Mouse (Mus musculus) heart, adult 2 months (tissue): ENCODE results near the gene Ube2f. TPM values are rescaled to one million over a fixed set of nuclear protein-coding genes. Genes with fewer than 3 reads are reported as not detected.

Source experiments
- DNase-seq, 2 experiments: peaks; one replicate each; pipeline ENCODE4 v3.0.0; 2021
- H3K27ac ChIP-seq: fragments of 200-600 bp; 2 replicates; pipeline ENCODE4 v1.8.1; 2022
- H3K27me3 ChIP-seq: fragments of 200-500 bp; 2 replicates; pipeline ENCODE4 v1.6.1; 2012; ENCODE audit warnings: mild to moderate bottlenecking, low read length, inconsistent platforms, mixed read lengths; ENCODE audit not compliant: control insufficient read depth, insufficient read depth
- H3K36me3 ChIP-seq: fragments of 200-500 bp; 2 replicates; pipeline ENCODE4 v1.6.1; 2012; ENCODE audit warnings: low read length, inconsistent platforms; ENCODE audit not compliant: control insufficient read depth, insufficient read depth
- H3K4me1 ChIP-seq: fragments of 200-500 bp; 2 replicates; pipeline ENCODE4 v1.6.1; 2011; ENCODE audit warnings: low read length; ENCODE audit not compliant: control insufficient read depth, insufficient read depth
- H3K4me3 ChIP-seq: fragments of 200-600 bp; 2 replicates; pipeline ENCODE4 v1.8.1; 2022
- H3K79me2 ChIP-seq: fragments of 200-500 bp; replicated peaks from 2 replicates; pipeline ENCODE4 v1.6.1; 2012; ENCODE audit warnings: mild to moderate bottlenecking, inconsistent platforms, low read length, moderate library complexity, mixed read lengths; ENCODE audit not compliant: control insufficient read depth, insufficient read depth
- H3K9ac ChIP-seq: fragments of 200-500 bp; 2 replicates; pipeline ENCODE4 v1.6.1; 2012; ENCODE audit warnings: low read depth, mild to moderate bottlenecking, control low read depth, inconsistent platforms, low read length, mixed read lengths
- CTCF ChIP-seq: fragments of 200-600 bp; IDR thresholded peaks from 2 replicates; pipeline ENCODE4 v1.8.1; 2022; ENCODE audit warnings: antibody characterized with exemption, mild to moderate bottlenecking, moderate library complexity
- EP300 ChIP-seq: fragments of 200-500 bp; IDR thresholded peaks from 2 replicates; pipeline ENCODE4 v1.6.1; 2011; ENCODE audit warnings: low read depth, low read length, control low read depth; ENCODE audit not compliant: insufficient read depth
- POLR2A ChIP-seq: fragments of 200-500 bp; IDR thresholded peaks from 2 replicates; pipeline ENCODE4 v1.6.1; 2011; ENCODE audit warnings: mild to moderate bottlenecking, low read depth, low read length, control low read depth; ENCODE audit not compliant: insufficient read depth
- WGBS: fragments of 180-500 bp; shearing (Covaris S2); methylation state at CpG from one replicate; pipeline ENCODE4 v1.1.7; 2018; 5-methylcytosine and 5-hydroxymethylcytosine counted together
- intact Hi-C: fragments of 180-260 bp; cut with DNase I; formaldehyde crosslinking; loops from one replicate; pipeline ENCODE4 v1.15.1; 2025
- polyA plus RNA-seq: library from polyadenylated mRNA; depleted of rRNA; stranded (reverse); fragments of >200 nt; gene quantifications from 2 replicates; pipeline ENCODE4 v1.2.3, GENCODE M21; 2012
- total RNA-seq, 2 experiments: library from RNA; stranded (reverse); gene quantifications; 2 replicates each; pipeline ENCODE4 v1.2.3; 2021

The Ube2f gene
- total and polyA plus RNA-seq, 3 experiments: 39.4 to 48.1 (median 43.1) TPM

DNA sequence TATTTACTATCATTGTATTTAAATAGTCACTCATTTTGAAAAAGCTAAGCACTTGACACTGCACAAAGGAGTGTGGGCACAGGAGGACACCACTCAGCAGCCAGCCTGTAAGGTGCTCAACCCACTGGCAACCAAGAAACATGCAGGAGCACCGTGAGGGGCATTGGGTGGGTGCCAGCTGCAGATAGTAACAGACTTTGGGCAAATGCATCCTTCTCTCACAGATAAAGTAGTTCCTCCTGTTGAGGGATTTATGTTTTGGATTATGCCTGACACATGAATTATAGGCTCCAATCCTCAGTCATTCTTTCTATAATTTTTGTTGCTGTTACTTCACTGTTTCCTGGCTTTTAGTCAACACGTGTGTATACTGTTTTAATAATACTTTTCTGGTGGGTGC is 27.4 kb downstream of the Ube2f start:
- 83% methylated on average over 2 of the region's 2 CpGs for WGBS
- no peak for DNase-seq

DNA sequence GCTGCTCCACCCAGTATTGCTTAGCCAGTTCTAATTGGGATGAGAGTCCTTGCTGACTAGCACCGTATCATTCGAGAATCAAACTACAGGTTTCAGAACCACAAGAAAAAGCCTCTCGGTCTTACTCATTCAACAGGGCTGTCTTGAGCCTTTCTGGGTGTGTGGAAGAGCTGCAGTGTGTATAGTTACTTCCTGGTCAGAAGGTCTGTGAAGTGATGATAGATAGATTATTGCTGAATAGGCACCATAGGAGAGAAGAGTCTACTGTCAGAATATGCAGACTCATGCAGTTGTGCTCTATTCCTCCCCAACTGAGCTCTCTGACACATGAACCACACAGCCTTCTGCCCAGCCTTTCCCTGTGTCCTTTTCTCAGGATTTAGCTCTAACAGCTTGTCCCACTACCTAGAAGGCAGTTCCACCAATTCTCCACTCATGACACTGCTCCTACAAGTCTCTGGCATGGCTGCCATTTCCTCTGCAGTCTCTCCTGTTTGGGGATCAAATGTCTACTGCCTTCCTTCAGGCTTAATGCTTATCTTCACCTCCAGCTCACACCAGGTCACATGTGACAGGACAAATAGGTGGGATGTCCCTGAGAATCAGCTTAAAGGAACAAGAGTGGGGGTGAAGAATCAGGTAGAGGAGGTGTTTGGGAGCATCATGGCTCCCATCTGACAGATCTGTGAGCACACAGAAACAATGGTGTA is 28.5 kb downstream of the Ube2f start:
- H3K4me3 ChIP-seq: no peak overlapping the region
- H3K79me2 ChIP-seq: no peaks in the 10 kb centered on the region
- H3K4me1 ChIP-seq: no peaks in the 10 kb centered on the region
- H3K36me3 ChIP-seq: no peaks in the 10 kb centered on the region
- no peak overlapping the region for H3K27ac ChIP-seq
- no peak for TF ChIP-seq EP300
- TF ChIP-seq POLR2A: no peak
- no peak for TF ChIP-seq CTCF
- no peak overlapping the region for H3K9ac ChIP-seq
- intact Hi-C loops: no loop called here
- no peak for DNase-seq
- no peaks in the 10 kb centered on the region for H3K27me3 ChIP-seq
- WGBS: 93% methylated on average over 3 of the region's 3 CpGs

More for the DNA sequence above, 27.4 kb downstream of the Ube2f start:
- H3K9ac ChIP-seq: no peak overlapping the region
- H3K79me2 ChIP-seq: no peaks in the 10 kb centered on the region
- H3K4me3 ChIP-seq: no peak overlapping the region
- no peaks in the 10 kb centered on the region for H3K36me3 ChIP-seq
- H3K4me1 ChIP-seq: no peaks in the 10 kb centered on the region; the same call in 1 of the 2 replicates
- intact Hi-C loops: no loop called here
- H3K27ac ChIP-seq: no peak overlapping the region
- TF ChIP-seq EP300 (no peak), POLR2A (no peak), CTCF (no peak)
- no peaks in the 10 kb centered on the region for H3K27me3 ChIP-seq

DNA sequence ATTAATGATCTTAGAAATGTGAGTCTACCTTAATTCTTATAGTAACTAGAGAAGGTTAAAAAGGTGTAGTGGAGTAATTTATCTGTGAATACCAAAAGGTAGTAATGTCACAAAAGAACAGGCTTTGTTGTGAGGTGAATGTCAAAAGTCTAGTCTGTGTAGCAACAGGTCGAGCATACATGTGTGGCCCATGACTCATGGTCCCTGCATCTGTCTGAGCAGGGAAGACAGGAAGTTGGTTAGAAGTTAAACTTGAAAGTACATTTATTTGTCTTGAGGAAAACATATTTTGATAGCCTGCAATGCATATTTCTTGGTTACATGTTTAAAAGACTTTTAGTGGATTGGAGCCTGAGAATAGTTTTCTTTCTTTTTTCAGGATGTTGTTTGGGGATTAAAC is 29.0 kb downstream of the Ube2f start:
- Histone ChIP-seq H3K27ac (no peak overlapping the region), H3K79me2 (no peaks in the 10 kb centered on the region), H3K27me3 (no peaks in the 10 kb centered on the region), H3K4me3 (no peak overlapping the region), H3K9ac (no peak overlapping the region), H3K4me1 (no peaks in the 10 kb centered on the region), H3K36me3 (no peaks in the 10 kb centered on the region)
- TF ChIP-seq POLR2A: no peak
- no peak for TF ChIP-seq EP300
- no peak for TF ChIP-seq CTCF
- no peak for DNase-seq
- intact Hi-C loops: no loop called here
- WGBS: 77% methylated on average over 1 of the region's 1 CpGs

DNA sequence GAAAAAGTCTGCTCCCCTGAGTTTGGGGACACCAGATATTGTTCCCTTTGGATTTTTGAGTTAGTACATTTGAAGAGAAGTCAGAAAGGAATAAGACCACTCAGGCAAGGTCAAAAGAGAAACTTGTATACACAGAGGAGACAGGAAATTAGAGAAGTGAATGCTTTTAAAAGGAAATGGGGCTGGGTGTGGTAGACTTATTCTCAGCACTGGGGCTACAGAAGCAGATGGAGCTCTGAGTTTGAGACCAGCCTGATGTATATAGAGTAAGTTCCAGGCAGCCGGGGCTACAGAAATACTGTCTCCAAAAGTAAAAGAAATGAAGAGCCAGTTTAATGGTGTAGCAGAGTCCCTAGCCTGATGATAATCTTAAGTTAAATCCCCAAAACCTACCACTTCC is 32.5 kb downstream of the Ube2f start:
- no peaks in the 10 kb centered on the region for H3K4me1 ChIP-seq
- no peak for DNase-seq
- no peaks in the 10 kb centered on the region for H3K79me2 ChIP-seq
- intact Hi-C loops: no loop called here
- no peak overlapping the region for H3K9ac ChIP-seq
- no peaks in the 10 kb centered on the region for H3K36me3 ChIP-seq
- H3K4me3 ChIP-seq: no peak overlapping the region
- no peaks in the 10 kb centered on the region for H3K27me3 ChIP-seq
- WGBS: 68% methylated on average over 1 of the region's 1 CpGs
- no peak for TF ChIP-seq EP300
- no peak for TF ChIP-seq POLR2A
- TF ChIP-seq CTCF: no peak
- H3K27ac ChIP-seq: no peak overlapping the region

DNA sequence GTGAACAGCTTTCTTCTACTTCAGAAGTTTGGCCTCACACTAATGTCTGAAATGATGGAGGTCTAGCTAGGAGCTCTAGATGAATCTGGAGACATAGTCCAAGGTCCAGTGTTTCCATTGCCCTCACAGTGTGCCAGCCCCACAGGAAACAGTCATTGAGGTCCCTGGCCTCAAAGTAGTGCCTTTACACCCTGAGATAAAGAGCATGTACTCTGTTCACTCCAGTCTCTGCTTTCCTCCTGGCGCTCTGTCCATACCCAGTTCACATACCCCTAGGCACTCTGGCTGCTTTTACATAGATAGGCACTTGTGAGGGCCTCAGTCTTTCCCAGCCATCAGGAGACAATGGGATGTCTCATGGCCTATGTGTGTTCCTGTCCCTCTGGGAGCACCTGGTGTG is 39.3 kb downstream of the Ube2f start:
- WGBS: 100% methylated on average over 1 of the region's 1 CpGs
- Histone ChIP-seq H3K4me3 (no peak overlapping the region), H3K27ac (no peak overlapping the region), H3K27me3 (no peaks in the 10 kb centered on the region), H3K4me1 (no peaks in the 10 kb centered on the region), H3K36me3 (no peaks in the 10 kb centered on the region), H3K9ac (no peak overlapping the region), H3K79me2 (no peaks in the 10 kb centered on the region)
- intact Hi-C loops: no loop called here
- TF ChIP-seq CTCF (no peak), EP300 (no peak)
- no peak for DNase-seq

DNA sequence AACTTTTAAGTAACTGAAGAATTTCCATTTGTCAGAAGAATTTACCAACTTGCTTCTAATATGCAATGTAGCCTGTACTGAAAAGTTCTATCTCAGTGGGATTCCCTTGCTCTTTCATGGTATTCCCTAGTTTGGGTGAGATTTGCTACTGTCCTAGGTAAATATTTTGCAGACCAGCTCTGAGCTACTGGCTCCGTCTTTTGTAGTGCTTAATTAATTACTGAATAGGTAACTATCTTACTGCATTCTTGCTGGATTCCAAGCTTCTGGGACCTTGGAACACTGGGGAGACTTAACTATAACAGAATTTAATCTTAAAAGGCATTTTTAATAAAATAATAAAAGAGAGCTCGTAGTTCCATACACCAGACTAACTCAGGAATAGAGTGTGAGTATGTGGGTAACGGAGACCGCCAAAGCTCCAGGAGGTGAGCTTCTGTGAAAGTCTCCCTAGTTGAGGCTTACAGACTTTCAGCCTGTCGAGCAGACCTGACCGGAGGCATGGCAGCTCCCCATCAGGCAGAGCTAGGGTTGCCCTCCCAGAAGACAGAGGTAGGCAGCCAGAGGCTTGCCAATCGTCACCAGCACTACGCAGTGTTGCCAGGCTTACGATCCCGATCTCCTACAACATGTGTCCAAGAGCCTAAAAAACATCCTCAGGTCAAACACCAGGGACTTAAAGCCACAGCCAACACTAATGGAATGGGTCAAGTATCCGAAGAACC is 42.2 kb downstream of the Ube2f start:
- 93% methylated on average over 11 of the region's 11 CpGs for WGBS
- no peak overlapping the region for H3K27ac ChIP-seq
- H3K36me3 ChIP-seq: no peaks in the 10 kb centered on the region
- no peak for DNase-seq
- no peak overlapping the region for H3K4me3 ChIP-seq
- TF ChIP-seq EP300: no peak
- no peak for TF ChIP-seq POLR2A
- TF ChIP-seq CTCF: no peak
- no peaks in the 10 kb centered on the region for H3K79me2 ChIP-seq
- no peaks in the 10 kb centered on the region for H3K27me3 ChIP-seq
- H3K9ac ChIP-seq: no peak overlapping the region
- no peaks in the 10 kb centered on the region for H3K4me1 ChIP-seq
- intact Hi-C loops: no loop called here
